Mouse (Mus musculus) forebrain, embryonic 14.5 days (tissue): ENCODE data around the gene Wdr73. TPM values are rescaled to one million over a fixed set of nuclear protein-coding genes. Genes with fewer than 3 reads are reported as not detected.

ENCODE experiments used
- ATAC-seq: fragments of 200-750 bp; cut with Nextera tagmentation; 2 replicates; pipeline ENCODE4 v1.8.0; 2017; ENCODE audit warnings: mild to moderate bottlenecking, moderate library complexity
- DNase-seq: peaks from one replicate; pipeline ENCODE4 v3.0.0-alpha.2; 2015; ENCODE audit warnings: low spot score
- H3K27ac ChIP-seq: fragments of 300-500 bp; sonication (generic); 2 replicates; pipeline ENCODE4 v1.5.1; 2014; ENCODE audit warnings: low read depth, mild to moderate bottlenecking, control low read depth, low read length, moderate library complexity
- H3K27me3 ChIP-seq: fragments of 300-500 bp; sonication (generic); replicated peaks from 2 replicates; pipeline ENCODE4 v1.6.1; 2014; ENCODE audit warnings: low read length, control low read depth, mixed read lengths; ENCODE audit not compliant: control insufficient read depth, insufficient read depth
- H3K36me3 ChIP-seq: fragments of 300-500 bp; sonication (generic); 2 replicates; pipeline ENCODE4 v1.6.1; 2014; ENCODE audit warnings: low read length, control low read depth; ENCODE audit not compliant: control insufficient read depth, insufficient read depth
- H3K4me1 ChIP-seq: fragments of 300-500 bp; sonication (generic); 2 replicates; pipeline ENCODE4 v1.6.1; 2014; ENCODE audit warnings: antibody characterized with exemption, low read length, control low read depth; ENCODE audit not compliant: control insufficient read depth, insufficient read depth
- H3K4me2 ChIP-seq: fragments of 300-500 bp; sonication (generic); 2 replicates; pipeline ENCODE4 v1.6.1; 2014; ENCODE audit warnings: mild to moderate bottlenecking, control low read depth, low read length
- H3K4me3 ChIP-seq: fragments of 300-500 bp; sonication (generic); 2 replicates; pipeline ENCODE4 v1.5.1; 2014; ENCODE audit warnings: low read depth, low read length, control low read depth
- H3K9ac ChIP-seq: fragments of 300-500 bp; sonication (generic); 2 replicates; pipeline ENCODE4 v1.6.1; 2014; ENCODE audit warnings: mild to moderate bottlenecking, low read length, control low read depth, moderate library complexity
- H3K9me3 ChIP-seq: fragments of 300-500 bp; sonication (generic); replicated peaks from 2 replicates; pipeline ENCODE4 v1.6.1; 2016; ENCODE audit warnings: low read length, control low read depth, mixed read lengths; ENCODE audit not compliant: control insufficient read depth
- WGBS: fragments of 180-500 bp; shearing (Covaris S2); extraction: QIAGEN DNeasy Blood & Tissue Kit; methylation state at CpG from one replicate; pipeline ENCODE4 v1.1.7; 2014; 5-methylcytosine and 5-hydroxymethylcytosine counted together
- polyA plus RNA-seq: library from polyadenylated mRNA; unstranded; fragments of >200 nt; fragmentation: Nextera tagmentation; extraction: Ambion mirVana; gene quantifications from 2 replicates; pipeline ENCODE4 v1.2.1, GENCODE M21; 2014

Gene Wdr73
- polyA plus RNA-seq, 1 experiment from 2014 or later, result 36.3 TPM

DNA sequence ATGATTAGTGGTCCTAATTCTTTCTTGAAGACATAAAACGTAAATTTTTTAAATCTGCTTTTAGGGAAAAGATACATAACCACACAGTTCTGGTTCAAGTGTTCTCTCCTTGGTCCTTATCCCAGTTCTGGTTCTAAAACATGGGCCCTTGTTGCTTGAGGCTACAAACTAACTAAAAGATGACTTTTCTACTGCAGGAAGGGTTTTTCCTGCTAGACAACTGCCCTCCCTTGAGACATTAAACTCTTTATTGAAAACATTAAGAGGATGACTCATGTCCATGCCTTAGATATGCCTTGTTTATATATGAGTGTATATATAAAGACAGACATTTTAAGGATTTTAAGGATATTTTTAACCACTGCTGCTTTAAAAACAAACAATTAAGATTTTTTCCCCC lies 57.9 kb downstream of the Wdr73 start:
- H3K4me2 ChIP-seq, result no peak overlapping the region
- ATAC-seq (no peak), DNase-seq (no peak)
- H3K9ac ChIP-seq, result no peak overlapping the region
- no peaks in the 10 kb centered on the region for H3K27me3 ChIP-seq
- no peak overlapping the region for H3K27ac ChIP-seq
- no peaks in the 10 kb centered on the region for H3K36me3 ChIP-seq
- H3K4me3 ChIP-seq, result no peak overlapping the region
- no peaks in the 10 kb centered on the region for H3K4me1 ChIP-seq
- H3K9me3 ChIP-seq, result no peaks in the 10 kb centered on the region
- WGBS, result 86% methylated on average over 1 of the region's 1 CpGs

DNA sequence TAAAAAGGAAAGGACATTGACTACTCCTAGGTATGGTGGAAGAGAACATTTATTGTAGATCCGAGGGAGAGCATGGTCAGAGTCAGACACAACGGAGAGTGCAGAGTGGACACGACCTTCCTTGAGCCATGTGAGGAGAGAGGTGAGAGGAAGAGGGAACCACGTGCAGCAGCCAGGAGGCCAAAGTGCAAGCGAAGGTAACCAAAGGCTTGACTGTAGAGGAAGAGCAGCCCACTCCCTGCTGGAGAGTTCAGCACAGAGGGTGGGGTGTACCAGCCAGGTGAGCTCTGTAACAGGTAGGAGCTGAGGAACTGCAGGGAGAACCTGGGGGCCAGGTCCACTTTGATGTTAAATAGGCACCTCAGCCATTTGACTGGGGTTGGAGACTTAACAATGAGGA lies 58.9 kb downstream of the Wdr73 start:
- no peaks in the 10 kb centered on the region for H3K27me3 ChIP-seq
- H3K36me3 ChIP-seq, result no peaks in the 10 kb centered on the region
- no peak overlapping the region for H3K4me2 ChIP-seq
- ATAC-seq (no peak), DNase-seq (no peak)
- H3K9me3 ChIP-seq, result no peaks in the 10 kb centered on the region
- no peaks in the 10 kb centered on the region for H3K4me1 ChIP-seq
- no peak overlapping the region for H3K4me3 ChIP-seq
- H3K27ac ChIP-seq, result no peak overlapping the region
- no peak overlapping the region for H3K9ac ChIP-seq
- 81% methylated on average over 5 of the region's 5 CpGs for WGBS

DNA sequence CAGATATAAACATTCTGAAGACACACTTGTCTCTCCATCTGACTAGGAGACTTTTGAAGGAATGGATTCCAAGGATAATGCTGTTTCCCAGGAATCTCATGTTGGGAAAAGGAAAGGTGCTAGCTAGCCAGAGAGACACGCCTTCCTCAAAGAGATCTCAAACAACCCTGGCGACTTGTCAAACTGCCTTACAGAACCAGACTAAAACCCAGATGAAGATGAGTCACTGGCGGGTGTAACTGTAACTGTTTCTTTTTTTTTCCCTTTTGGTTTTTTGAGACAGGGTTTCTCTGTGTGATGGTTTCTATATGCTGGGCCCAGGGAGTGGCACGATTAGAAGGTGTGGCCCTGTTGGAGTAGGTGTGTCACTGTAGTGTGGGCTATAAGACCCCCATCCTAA lies 60.1 kb downstream of the Wdr73 start:
- no peaks in the 10 kb centered on the region for H3K4me1 ChIP-seq
- DNase-seq, result no peak
- H3K4me3 ChIP-seq, result no peak overlapping the region
- WGBS, result 73% methylated on average over 4 of the region's 4 CpGs
- H3K9me3 ChIP-seq, result no peaks in the 10 kb centered on the region
- no peak overlapping the region for H3K4me2 ChIP-seq
- no peaks in the 10 kb centered on the region for H3K27me3 ChIP-seq
- no peak for ATAC-seq
- H3K27ac ChIP-seq, result no peak overlapping the region
- no peak overlapping the region for H3K9ac ChIP-seq
- no peaks in the 10 kb centered on the region for H3K36me3 ChIP-seq

Other genes with a start within 250 kb of the Wdr73 start
- 7.9 and 10.6 TPM in 2 replicates for gene Crtc3, start 212.4 kb downstream of the Wdr73 start, polyA plus RNA-seq
- 16.5 and 21.5 TPM in 2 replicates for gene Iqgap1, start 75.3 kb downstream of the Wdr73 start, polyA plus RNA-seq
- gene Zscan2, start 40.3 kb downstream of the Wdr73 start, polyA plus RNA-seq, result 5.6 and 5.7 TPM in 2 replicates
- 3.8 and 7.9 TPM in 2 replicates for gene Nmb, start 3.8 kb upstream of the Wdr73 start, polyA plus RNA-seq
- 149 and 164 TPM in 2 replicates for gene Sec11a, start 46.5 kb upstream of the Wdr73 start, polyA plus RNA-seq
- 5.8 and 9.3 TPM in 2 replicates for gene Zfp592, start 92.4 kb upstream of the Wdr73 start, polyA plus RNA-seq
- 0.04 and 0.06 TPM in 2 replicates for gene Alpk3, start 156.3 kb upstream of the Wdr73 start, polyA plus RNA-seq
- gene Slc28a1, start 213.5 kb upstream of the Wdr73 start, polyA plus RNA-seq, result not detected in 2 replicates